In genomic region chr8:56883449-56883848, GRCm38 (mm10) we compare ENCODE assay signal across 11 mouse cellular contexts.
A peak's percentile ranks its signal among the peaks of the same experiment; 100 is the strongest.
DNase-seq lines count a peak whose midpoint lies in the region; ATAC-seq and TF ChIP-seq lines count a peak whose summit lies in the region.
"Had no signal": no experiment of that assay in that cellular context is flagged by ENCODE, and none has a peak within 500 bp of the region (broad histone marks: within the 10 kb centered on the region; RNA-seq: fewer than 3 reads in every experiment).

No protein-coding gene starts in this region.

- H3K27me3 ChIP-seq in intestine, embryonic 14.5 days (replicated peaks; ENCODE audit: control insufficient read depth, insufficient read depth, low read length), result no peaks in the 10 kb centered on the region
- H3K27me3 ChIP-seq in intestine, postnatal 0 days (replicated peaks; ENCODE audit: control insufficient read depth, insufficient read depth, low read length), result no peaks in the 10 kb centered on the region
- no peaks in the 10 kb centered on the region for H3K27me3 ChIP-seq in forebrain, embryonic 16.5 days (replicated peaks; ENCODE audit: control insufficient read depth, insufficient read depth, low read length)
- H3K27me3 ChIP-seq: embryonic facial prominence, embryonic 12.5 days; Patski had no signal

- H3K36me3 ChIP-seq in intestine, embryonic 14.5 days (ENCODE audit: control insufficient read depth, insufficient read depth, low read length), result no peaks in the 10 kb centered on the region
- H3K36me3 ChIP-seq in intestine, postnatal 0 days (ENCODE audit: control insufficient read depth, insufficient read depth), result no peaks in the 10 kb centered on the region
- H3K36me3 ChIP-seq in forebrain, embryonic 16.5 days (ENCODE audit: control insufficient read depth, insufficient read depth), result no peaks in the 10 kb centered on the region
- H3K36me3 ChIP-seq: embryonic facial prominence, embryonic 12.5 days; limb, embryonic 13.5 days had no signal

- peak overlapping the region; percentile 22 for H3K4me2 ChIP-seq in intestine, embryonic 14.5 days (ENCODE audit: low read length)
- H3K4me2 ChIP-seq in intestine, postnatal 0 days (replicated peaks; ENCODE audit: low read depth), result no peak overlapping the region
- H3K4me2 ChIP-seq in forebrain, embryonic 16.5 days (ENCODE audit: low read length), result no peak overlapping the region
- H3K4me2 ChIP-seq: embryonic facial prominence, embryonic 12.5 days; limb, embryonic 13.5 days had no signal

- H3K9ac ChIP-seq in intestine, embryonic 14.5 days (ENCODE audit: low read length), result no peak overlapping the region
- H3K9ac ChIP-seq in intestine, postnatal 0 days (ENCODE audit: low read depth, low read length), result no peak overlapping the region
- no peak overlapping the region for H3K9ac ChIP-seq in forebrain, embryonic 16.5 days (replicated peaks; ENCODE audit: low read depth, low read length)
- H3K9ac ChIP-seq: embryonic facial prominence, embryonic 12.5 days; limb, embryonic 13.5 days had no signal

- no peak for TF ChIP-seq CTCF in intestine, postnatal 0 days (IDR thresholded peaks at IDR 0.05; ENCODE audit: low read depth)

- no peak overlapping the region for H3K27ac ChIP-seq in intestine, embryonic 14.5 days (ENCODE audit: low read depth)
- H3K27ac ChIP-seq in intestine, postnatal 0 days (ENCODE audit: low read depth, low read length), result no peak overlapping the region
- no peak overlapping the region for H3K27ac ChIP-seq in forebrain, embryonic 16.5 days (ENCODE audit: low read length)
- H3K27ac ChIP-seq: embryonic facial prominence, embryonic 12.5 days; limb, embryonic 13.5 days had no signal

- H3K4me1 ChIP-seq in intestine, embryonic 14.5 days (replicated peaks; ENCODE audit: control insufficient read depth, insufficient read depth, low read length), result 0 out of 2 replicates have a peak, but pooled peaks cover 4% of the 10 kb centered on the region
- H3K4me1 ChIP-seq in intestine, postnatal 0 days (replicated peaks; ENCODE audit: control insufficient read depth, insufficient read depth, low read length), result no peaks in the 10 kb centered on the region
- H3K4me1 ChIP-seq in forebrain, embryonic 16.5 days (replicated peaks; ENCODE audit: control insufficient read depth, insufficient read depth, low read length), result no peaks in the 10 kb centered on the region
- H3K4me1 ChIP-seq: embryonic facial prominence, embryonic 12.5 days had no signal

- H3K9me3 ChIP-seq in intestine, embryonic 14.5 days (ENCODE audit: control insufficient read depth, low read length), result no peaks in the 10 kb centered on the region
- no peaks in the 10 kb centered on the region for H3K9me3 ChIP-seq in intestine, postnatal 0 days (ENCODE audit: control insufficient read depth)
- H3K9me3 ChIP-seq in forebrain, embryonic 16.5 days (ENCODE audit: control insufficient read depth, low read length), result no peaks in the 10 kb centered on the region
- H3K9me3 ChIP-seq: embryonic facial prominence, embryonic 12.5 days; limb, embryonic 13.5 days had no signal

- intact Hi-C loops in left cerebral cortex, postnatal 36 days (cut with DNase I), result loop anchor here (10.0 kb wide), 2 partner anchors 451 to 541 kb away; no protein-coding TSS in a partner anchor

- no peak overlapping the region for H3K4me3 ChIP-seq in intestine, embryonic 14.5 days (ENCODE audit: low read depth, low read length)
- no peak overlapping the region for H3K4me3 ChIP-seq in intestine, postnatal 0 days (ENCODE audit: low read depth, low read length)
- H3K4me3 ChIP-seq in forebrain, embryonic 16.5 days (replicated peaks; ENCODE audit: low read length), result no peak overlapping the region
- H3K4me3 ChIP-seq: embryonic facial prominence, embryonic 12.5 days; limb, embryonic 13.5 days had no signal

- ATAC-seq in intestine, embryonic 14.5 days (replicated peaks; ENCODE audit: low FRiP score, low TSS enrichment, low read depth), result peak; percentile 55; the same call in 1 of the 2 replicates
- no peak for ATAC-seq in intestine, postnatal 0 days
- no peak for ATAC-seq in forebrain, embryonic 16.5 days
- ATAC-seq: Patski had no signal

- 10% methylated on average over 8 of the region's 8 CpGs for WGBS in intestine, embryonic 14.5 days
- 19% methylated on average over 8 of the region's 8 CpGs for WGBS in intestine, postnatal 0 days
- WGBS in forebrain, embryonic 16.5 days, result 49% methylated on average over 8 of the region's 8 CpGs

- peak; percentile 72 for DNase-seq in intestine, embryonic 14.5 days (ENCODE audit: low spot score)
- DNase-seq in thymus, postnatal 4 days, result peak; percentile 4
- no peak for DNase-seq in thymus, postnatal 36 days
- peak; percentile 2 to 34 for DNase-seq in kidney, postnatal 25 days
- DNase-seq in left cerebral cortex, postnatal 36 days (ENCODE audit: low spot score in 2 of 2), result no peak
- DNase-seq in right cerebral cortex, adult 2 months (ENCODE audit: low spot score in 2 of 2), result no peak

Comparison
In these comparisons a context has a peak if more than half of its experiments do, and no peak if none do; other contexts are left out.
1. DNase-seq: peak in intestine, embryonic 14.5 days (single experiment), thymus, postnatal 4 days (single experiment) and kidney, postnatal 25 days (2 of 2); none in thymus, postnatal 36 days (0 of 2), left cerebral cortex, postnatal 36 days (0 of 2) and right cerebral cortex, adult 2 months (0 of 2).